Mouse (Mus musculus) thymus, postnatal 10 days (tissue): ENCODE results near the gene Nin.
A peak's percentile ranks its signal among the peaks of the same experiment; 100 is the strongest.

Experiments
- DNase-seq, 2 experiments: peaks; one replicate each; pipeline ENCODE4 v3.0.0; 2021; ENCODE audit warnings: low spot score in 2 of 2

Nin gene

DNA sequence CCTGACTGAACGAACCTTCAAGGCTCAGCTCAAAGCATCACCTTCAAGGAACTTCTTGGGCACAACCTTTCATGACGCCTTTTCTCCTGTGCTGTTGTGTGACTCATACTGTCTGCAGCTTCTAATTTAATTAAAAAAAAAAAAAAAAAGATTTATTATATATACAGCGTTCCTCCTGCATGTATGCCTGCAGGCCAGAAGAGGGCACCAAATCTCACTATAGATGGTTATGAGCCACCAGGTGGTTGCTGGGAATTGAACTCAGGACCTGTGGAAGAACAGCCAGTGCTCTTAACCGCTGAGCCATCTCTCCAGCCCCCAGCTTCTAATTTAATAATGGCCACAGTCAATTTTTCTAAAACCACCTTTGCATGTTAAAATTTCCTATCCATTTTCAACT is 29.8 kb downstream of the Nin start:
- DNase-seq, result no peak

DNA sequence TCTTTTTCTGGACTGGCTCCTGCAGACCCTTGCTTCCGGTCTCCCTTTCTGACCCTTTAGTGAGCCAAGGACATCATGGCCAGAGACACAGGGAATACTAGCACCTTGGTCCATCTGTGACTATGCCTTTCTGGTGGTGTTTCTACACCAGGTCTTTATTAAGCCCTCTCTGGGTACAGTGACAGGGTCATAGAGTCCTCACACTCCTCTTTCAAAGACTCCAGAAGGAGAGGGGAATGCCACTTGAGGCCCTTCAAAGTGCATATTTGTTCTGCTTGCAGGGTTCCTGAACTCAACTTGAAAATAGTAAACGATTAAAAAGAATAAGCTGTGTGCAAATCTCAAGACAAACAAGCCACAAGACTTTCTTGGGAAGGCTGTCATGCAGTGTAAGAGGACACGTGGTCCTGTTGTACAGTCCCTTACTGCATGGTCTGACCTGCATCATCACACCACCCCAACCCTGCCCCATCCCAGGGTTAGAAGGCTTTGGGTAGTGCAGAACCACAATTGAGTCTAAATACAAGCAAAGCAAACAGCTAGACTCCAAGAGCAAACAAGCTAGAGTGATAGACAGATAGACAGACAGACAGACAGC is 30.5 kb downstream of the Nin start:
- DNase-seq, result no peak

DNA sequence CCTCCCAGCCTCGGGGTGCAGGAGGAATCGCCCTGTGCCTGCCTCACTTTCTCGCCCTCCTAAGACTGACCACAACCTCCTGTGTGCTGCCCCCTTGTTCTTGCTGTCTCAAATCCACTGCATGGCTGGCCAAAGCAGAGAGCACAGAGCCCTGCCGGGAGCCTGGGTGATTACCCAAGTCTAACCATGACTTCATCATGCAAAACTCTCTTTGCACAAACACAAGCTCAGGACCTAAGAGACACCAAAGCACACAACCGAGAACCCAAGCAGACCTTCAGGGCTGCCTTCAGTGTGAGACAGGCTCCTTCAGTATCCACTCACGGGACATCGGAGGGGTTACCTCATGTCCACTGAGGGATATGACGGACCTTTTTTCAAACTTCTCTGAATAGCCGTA is 31.0 kb downstream of the Nin start:
- no peak for DNase-seq

DNA sequence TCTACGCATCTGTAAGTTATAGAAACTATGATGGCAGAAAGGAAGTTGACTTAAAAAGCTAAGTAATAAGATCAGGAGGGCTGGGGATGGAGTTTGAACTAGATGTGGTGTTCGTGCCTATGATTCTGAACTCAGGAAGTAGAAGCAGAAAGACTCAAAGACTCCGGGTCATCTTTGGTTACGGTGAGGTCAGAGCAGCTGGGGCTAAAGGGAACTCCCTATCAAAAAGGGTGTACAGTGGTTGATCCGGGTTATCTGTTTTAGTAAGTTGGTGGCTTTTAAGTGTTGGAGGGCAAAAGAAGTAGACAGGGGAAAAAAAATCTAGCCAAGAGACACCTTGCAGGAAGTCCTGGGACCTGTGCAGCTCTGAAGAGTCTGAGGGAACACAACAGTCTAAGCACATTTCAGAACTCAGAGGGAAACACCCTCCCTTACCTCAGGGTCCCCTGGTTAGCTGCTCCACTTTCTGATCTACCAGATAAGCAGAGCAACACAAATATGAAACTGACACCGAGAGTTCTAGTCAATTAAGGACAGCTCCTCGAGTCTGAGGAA is 35.0 kb downstream of the Nin start:
- DNase-seq, result no peak

DNA sequence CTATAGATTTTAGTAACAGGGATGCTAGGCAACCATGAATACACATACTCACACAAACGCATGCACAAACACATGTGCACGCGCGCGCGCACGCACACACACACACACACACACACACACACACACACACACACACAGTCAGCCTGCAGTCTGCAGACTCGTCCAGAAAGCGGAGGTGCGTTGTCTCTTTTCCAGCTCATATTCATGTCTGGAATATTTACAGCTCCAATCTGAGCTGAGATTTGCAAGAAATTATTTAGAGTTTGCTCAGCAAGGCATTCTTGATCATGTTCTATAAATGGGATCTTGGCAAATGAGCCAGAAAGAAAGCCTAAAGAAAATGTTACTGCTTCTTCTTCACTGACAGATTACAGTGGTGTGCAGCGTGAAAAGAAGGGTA is 37.0 kb downstream of the Nin start:
- DNase-seq, result no peak

DNA sequence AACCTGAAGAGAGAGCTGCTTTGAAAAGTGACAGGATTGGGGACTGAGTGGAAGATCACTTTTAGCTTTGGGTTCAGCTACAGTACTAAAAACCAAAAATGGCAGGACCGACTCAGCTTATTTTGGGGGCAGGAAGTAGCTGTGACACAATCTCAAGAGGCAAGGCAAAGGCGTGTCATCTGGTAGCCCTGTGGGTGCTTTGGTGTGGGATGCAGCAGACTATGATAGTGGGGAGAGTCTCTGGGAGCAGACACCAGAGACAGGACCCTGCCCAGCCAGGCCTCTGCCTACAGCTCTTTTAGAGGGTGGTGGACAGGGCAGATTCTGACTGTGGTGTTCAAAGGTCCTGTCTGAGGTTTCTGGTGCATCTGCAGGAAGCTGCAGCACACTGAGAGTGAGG is 38.5 kb downstream of the Nin start:
- peak; percentile 27 to 33 for DNase-seq

DNA sequence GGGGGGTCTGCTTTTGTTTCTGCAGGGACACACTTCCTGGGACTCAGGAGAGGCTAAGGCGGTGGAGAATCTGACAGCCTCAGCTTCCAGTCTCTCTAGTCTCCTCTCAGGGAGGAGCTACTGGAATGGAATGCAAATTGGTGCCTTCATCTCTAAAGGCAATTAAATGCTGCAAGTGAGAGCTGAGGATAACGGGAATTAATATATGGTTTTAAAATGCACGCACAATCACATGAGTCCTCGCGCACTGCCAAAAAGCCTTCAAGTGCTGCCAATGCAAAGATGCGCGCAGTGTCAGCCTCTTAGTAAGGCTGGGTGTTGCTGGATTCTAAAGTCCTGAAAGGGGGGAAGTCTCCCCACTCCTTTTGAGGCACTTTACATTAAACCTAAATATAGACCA is 42.6 kb downstream of the Nin start:
- no peak for DNase-seq

DNA sequence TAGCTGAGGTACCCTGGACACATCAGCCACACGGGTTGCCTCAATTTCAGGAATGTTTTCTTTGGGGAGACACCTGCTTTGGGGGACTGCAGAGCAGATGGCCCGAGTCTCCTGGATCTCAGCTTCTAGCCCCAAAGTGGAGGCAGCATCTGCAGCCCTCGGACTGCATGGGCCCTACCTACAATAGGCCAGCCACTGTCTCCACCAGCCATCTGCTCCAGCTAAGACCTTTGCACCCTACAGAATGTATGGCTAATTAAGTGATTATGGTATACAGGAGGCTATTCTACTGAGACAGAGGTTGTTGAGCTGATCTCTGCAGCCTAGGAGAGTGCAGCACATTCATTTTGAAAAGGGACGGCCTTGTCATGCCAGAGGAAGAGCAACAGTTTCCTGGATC is 43.2 kb downstream of the Nin start:
- DNase-seq, result no peak

DNA sequence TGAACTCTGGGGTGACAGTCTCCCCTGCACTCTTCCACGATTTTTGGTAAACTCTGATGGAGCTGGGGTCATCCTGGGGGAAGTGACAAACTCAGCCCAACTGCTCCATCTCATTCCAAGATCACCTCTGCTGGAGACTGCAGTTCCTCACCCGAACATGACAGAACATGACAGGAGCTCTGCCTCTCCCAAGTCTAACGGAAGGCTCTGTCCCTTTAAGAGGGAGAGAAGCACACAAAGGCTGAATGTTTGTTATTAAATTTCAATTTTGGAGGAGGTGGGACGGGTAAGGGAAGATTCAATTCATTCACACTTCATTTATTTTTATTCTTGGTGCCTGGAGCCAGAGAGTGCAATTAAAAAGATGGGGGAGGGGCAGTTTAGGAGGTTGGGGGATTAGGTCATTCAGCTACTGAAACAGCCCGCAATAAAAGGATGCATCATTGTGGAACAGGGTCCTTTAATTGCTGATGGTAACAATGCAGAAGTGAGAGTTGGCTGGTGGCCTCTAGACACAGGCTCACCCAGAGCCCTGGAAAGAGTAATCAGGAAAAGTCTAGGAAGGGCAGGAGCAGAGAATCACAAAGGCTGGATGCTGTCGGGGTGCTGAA is 44.8 kb downstream of the Nin start:
- no peak for DNase-seq

DNA sequence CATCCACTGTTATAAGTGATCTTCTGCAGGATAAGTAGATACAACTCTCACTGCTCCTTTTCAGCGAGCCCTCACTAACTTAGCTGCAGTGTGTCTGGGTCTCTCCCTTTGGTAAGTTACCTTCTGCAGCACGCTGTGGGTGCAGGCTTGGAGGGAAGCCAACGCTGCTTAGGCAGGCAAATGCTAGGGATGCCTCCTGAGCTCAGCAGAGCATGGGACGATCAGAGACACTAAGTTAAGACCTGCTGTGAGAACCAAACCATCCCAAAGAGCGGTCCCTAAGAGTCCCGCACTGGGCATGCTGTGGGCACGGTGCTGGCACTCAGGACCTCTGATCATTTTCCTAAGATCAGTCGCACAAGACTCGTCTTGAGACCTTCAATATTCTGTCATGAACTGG is 45.7 kb downstream of the Nin start:
- DNase-seq, result no peak

DNA sequence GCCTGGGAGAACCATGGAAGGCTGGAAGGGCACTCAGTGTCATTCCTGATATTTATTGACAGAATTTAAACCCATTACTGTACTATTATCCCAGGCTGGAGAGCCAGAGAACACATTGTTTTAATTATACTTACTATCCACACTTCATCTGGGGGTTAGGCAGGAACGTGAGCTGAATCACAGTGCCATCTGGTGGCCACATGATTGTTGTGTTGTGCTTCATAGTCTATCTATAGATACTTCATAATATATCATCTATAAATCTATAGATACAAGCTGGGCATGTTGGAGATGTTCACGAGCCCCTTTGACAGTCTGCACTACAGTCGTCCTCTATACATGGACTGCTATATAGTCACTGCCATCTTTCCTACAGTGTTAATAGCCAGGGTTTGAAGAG is 51.4 kb downstream of the Nin start:
- peak in 1 of 2 experiments; percentile 56 for DNase-seq

DNA sequence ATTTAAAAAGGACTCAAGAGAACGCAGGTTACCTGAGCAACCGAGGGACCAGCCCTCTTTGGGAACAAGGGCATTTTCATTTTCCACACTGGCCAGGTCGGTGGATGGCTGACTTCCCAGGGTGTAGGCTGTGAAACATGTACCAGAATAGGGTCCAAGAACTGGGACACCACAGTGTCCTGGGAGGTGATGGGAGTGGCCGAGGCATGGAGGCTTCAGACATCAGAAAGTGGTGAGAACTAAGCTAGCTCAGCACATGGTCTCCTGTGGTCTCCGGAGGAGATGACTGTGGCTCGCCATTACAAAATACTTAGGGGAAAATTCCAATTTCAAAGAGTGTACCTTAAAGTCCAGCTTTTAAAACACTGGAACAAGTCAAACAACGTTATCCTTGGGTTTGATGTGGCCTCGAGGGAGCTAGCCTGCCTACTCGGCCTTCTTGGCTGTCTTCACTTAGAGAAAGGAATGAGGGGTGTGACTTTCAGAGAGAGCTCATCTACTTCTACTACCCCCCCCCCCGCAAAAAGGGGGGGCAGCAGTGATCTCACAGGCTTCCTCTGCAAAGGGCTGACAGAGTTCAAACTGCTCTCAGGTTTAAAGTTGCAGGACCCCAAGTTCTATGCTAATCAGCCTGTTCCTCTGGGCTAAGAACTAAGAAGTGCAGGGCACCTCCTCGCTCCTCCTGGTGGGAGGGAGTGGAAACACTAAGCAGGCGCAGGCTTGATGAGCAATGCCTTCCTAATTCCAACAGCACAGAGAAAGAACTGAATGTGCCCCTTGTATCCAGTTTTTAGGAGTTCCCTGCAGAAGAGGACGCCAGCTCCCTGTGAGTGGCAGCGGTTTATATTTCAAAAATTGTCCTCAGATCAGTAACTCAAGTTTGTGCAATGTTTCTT is 54.3 kb downstream of the Nin start:
- DNase-seq, result no peak

DNA sequence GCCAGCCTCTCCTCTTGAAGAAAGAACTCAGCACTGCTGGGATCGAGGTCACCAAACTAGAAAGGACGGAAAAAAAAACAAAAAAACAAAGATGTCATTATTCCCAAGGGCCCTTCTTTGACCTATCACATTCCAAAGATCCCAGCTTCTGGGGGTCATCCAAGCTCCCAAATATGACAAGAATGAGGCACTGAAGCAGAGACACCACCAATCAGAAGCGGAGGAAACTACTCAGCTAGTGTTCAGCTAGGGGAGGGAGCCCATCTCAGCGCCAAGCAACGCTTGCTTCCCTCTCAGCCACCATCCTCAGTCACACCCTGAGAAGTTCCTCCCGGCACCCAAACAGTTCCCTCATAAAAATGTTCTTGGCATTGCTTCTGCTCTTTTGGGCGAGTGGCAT is 62.8 kb downstream of the Nin start:
- no peak for DNase-seq

DNA sequence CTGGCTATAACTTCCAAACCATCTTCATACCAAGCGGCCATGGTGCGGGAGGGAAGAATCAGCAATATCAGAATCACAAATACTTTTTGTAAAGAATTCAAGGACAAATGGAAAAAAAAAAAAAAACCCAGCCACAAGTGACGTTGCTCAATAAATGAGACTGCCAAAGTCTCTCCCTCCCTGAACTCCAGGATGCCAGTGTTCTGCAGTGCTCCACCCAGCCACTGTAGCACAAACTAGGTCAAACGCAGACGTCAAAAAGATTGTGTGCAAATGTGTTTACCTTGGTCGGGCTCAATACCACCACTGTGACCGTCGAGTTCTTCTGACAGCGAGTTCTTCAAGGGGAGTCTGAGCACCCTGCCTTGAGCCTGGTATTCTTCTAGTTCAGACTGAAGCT is 64.8 kb downstream of the Nin start:
- no peak for DNase-seq

DNA sequence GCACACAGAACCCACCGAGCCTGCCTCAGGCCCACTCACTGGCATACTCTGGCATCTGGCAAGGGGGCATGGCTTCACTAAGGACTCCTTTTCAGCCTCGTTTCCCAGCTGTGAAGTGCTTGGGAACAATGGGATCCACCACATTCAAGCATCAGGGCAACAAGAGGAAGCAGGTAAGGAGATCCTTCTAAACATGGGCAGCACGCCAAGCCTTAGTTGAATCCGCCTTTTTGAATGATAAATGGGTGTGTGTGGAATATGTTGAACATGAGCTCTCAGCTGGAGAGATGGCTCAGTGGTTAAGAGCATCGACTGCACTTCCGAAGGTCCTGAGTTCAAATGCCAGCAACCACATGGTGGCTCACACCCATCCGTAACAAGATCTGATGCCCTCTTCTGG is 66.2 kb downstream of the Nin start:
- DNase-seq, result no peak

DNA sequence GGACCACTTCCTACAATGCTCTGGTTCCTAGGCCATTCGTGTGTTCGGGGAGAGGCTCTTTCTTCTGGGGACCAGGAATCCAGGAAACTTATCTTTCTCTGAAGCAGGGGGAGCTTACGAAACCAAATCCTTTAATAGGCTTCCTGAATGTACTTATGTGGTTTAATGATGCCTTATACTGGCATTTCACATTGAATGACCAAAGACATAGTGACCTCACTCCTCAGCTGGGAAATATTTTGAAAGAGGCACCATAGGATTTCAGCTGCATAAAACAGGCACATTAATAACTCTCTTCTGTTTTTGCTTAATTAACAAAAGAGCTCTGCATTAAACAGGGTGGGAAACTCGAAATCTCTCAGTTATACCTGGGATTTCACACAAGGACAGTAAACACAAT is 69.2 kb downstream of the Nin start:
- DNase-seq, result no peak

DNA sequence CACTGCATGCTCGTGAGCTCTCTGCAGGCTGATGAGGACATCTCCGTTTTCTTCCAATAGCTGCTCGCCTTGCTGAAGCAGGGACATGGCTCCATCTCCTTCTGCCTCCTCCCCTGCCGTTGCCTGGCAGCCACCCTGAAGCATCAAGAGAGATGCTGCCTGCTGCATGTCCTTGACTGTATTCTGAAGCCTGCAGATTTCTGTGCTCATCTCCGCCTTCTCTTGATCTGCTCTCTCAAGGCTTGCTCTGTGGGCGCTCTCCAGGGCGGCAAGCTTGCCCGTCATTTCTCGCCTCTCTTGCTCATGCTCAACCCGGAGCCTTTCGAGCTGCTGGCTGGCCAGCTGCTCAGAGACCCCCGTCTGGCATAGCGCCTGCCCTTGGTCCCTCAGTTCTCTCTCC is 70.1 kb downstream of the Nin start:
- no peak for DNase-seq

DNA sequence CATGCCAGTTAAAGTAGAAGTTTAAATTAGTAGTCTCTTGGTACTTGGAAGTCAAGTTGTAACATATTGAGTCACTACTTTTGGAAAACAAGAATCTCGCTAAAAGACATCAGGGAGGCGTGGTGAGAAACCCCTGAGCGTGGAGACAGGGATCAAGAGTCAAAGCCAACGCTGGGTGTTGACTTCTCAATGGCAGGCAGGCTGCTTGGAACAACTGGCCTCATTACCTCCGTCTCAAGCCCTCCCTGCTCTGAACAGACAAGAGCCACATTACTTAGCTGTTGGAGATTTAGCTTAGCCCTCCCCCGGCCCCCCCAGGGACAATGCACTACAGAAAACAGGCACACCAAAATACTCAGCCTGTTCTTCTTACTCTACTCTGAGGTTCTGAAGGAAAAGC is 72.5 kb downstream of the Nin start:
- no peak for DNase-seq

DNA sequence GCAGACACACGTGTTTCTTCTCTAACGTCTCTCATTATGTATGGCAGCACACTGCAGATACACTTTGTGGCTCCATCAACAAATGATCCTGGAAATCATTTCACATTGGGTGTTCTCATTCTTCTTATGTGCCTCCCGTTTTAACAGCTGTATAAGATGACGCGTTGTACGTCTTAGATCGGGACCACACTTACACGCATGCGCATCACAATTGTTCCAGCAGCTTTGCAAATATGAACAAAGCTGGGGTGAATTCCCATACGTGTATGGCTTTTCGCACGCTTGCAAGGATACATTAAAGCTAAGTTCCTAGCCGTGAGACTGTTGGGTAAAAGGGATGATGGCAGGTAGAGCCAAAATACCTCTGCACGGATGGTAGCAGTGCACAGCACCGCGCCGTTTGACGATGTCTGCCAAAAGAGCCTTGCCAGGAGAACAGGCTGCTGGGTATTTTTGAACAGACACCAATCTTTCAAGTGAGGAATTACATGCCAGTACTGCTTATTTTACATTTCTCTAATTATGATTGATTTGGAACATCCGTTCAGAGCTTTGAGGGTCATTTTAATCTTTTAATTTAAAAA is 76.7 kb downstream of the Nin start:
- no peak for DNase-seq

DNA sequence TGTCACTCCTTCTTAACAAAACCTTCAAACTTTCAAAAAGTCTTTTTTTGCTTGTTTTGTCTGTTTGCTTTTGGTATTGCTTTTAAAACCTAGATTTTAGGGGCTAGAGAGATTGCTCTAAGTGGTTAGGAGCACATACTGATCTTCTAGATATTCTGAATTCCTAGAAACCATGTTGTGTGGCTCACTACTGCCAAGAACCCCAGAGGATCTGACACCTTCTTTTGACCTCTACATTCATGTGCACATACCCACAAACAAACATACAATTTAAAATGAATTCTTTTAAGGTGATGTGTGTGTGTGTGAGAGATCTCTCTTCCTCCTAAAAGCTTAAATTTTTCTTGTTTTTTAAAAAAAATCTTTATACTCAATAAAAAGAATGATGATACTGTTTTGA is 87.3 kb downstream of the Nin start:
- no peak for DNase-seq

DNA sequence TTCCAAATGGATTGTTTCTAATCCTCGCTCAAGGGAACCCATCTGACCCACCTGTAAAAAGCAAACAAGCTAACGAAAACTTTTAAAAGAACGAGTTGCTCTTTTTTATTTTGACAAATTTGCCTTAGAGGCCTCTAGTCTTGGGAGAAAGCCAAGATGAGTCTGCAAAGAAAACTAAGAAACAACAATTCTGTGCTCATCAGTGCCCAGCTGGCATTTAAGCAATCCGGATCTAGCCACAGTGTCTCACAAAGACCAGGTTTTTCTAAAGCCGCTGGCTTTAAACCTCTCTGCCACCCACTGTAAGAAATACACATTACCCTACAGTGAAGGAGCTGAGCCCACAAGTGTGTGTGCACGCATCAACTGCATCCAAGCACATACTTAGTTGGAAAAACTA is 88.1 kb downstream of the Nin start:
- DNase-seq, result no peak

DNA sequence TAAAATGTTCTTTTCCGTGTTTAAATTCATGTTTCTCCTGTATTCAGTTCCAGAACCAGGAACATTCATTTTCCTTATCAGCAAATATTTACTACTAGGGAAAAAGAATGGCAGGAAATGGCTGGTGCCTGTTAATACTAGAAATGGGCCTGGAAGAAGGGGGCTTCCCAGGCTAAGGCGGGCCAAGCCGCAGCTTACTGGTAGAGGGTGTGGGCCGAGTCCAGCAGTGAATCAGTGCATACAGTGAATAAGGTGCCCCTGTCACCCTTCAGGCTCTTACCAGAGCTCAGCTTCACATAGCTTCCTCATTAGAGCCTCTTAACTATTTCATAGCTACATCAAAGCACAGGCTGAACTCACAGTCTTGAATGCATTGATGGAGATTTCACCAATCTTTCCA is 89.9 kb downstream of the Nin start:
- DNase-seq, result no peak

DNA sequence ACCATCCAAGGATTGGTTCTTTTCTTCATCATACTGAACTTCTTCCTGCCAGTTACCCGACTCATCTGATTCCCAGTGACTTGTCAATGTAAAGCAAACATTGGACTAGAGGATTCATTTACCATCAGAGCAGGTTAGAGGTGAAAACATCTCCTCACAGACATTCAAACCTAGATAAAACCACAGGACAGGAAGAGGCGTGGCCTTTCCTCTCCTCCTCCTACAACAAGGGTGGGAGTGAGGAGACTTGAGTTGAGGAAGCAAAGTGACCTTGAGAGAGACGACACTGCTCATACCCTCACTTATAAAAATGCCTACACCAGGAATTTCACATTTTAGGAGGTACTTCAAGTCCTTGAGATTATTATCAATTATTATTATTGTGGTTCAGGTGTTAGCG is 95.4 kb downstream of the Nin start:
- peak in 1 of 2 experiments; percentile 29 for DNase-seq
